Comparison of ENCODE assay signal across 8 mouse cellular contexts in genomic region chr10:96132161-96132560, GRCm38 (mm10). TPM values are rescaled to one million over a fixed set of nuclear protein-coding genes. Genes with fewer than 3 reads are reported as not detected.
A peak's percentile ranks its signal among the peaks of the same experiment; 100 is the strongest.
DNase-seq lines count a peak whose midpoint lies in the region; ATAC-seq and TF ChIP-seq lines count a peak whose summit lies in the region.
"Had no signal": no experiment of that assay in that cellular context is flagged by ENCODE, and none has a peak within 500 bp of the region (broad histone marks: within the 10 kb centered on the region; RNA-seq: fewer than 3 reads in every experiment).

No protein-coding gene starts in this region.

- WGBS in forebrain, embryonic 14.5 days = 34% methylated on average over 6 of the region's 6 CpGs
- 33% methylated on average over 6 of the region's 6 CpGs for WGBS in hindbrain, postnatal 0 days

- H3K27ac ChIP-seq in forebrain, embryonic 14.5 days (ENCODE audit: low read depth, low read length) = no peak overlapping the region
- H3K27ac ChIP-seq in hindbrain, postnatal 0 days = no peak overlapping the region
- H3K27ac ChIP-seq: liver, embryonic 13.5 days had no signal

- H3K4me1 ChIP-seq in forebrain, embryonic 14.5 days (ENCODE audit: control insufficient read depth, insufficient read depth, low read length) = no peaks in the 10 kb centered on the region
- no peaks in the 10 kb centered on the region for H3K4me1 ChIP-seq in hindbrain, postnatal 0 days (ENCODE audit: insufficient read depth, low read length)
- H3K4me1 ChIP-seq: liver, embryonic 13.5 days had no signal

- H3K4me2 ChIP-seq in forebrain, embryonic 14.5 days (ENCODE audit: low read length) = no peak overlapping the region
- no peak overlapping the region for H3K4me2 ChIP-seq in hindbrain, postnatal 0 days (ENCODE audit: low read depth, low read length)
- H3K4me2 ChIP-seq: liver, embryonic 13.5 days had no signal

- no peaks in the 10 kb centered on the region for H3K9me3 ChIP-seq in forebrain, embryonic 14.5 days (replicated peaks; ENCODE audit: control insufficient read depth, low read length)
- no peaks in the 10 kb centered on the region for H3K9me3 ChIP-seq in hindbrain, postnatal 0 days (ENCODE audit: low read length)
- H3K9me3 ChIP-seq: liver, embryonic 13.5 days had no signal

- DNase-seq in WW6 (ENCODE audit: low read depth, low spot score) = peak; percentile 20
- peak; percentile 86 for DNase-seq in forebrain, embryonic 14.5 days (ENCODE audit: low spot score)
- DNase-seq in hindbrain, postnatal 0 days (ENCODE audit: low spot score) = peak; percentile 89
- peak; percentile 39 to 67 for DNase-seq in layer of hippocampus, postnatal 25 days (ENCODE audit: extremely low spot score in 1 of 2, low spot score in 1 of 2)
- DNase-seq in right cerebral cortex, postnatal 25 days = peak; percentile 26
- DNase-seq: liver, embryonic 13.5 days had no signal

- TF ChIP-seq CTCF in hindbrain, postnatal 0 days (IDR thresholded peaks at IDR 0.05; ENCODE audit: low read depth) = peak; percentile 83

- H3K27me3 ChIP-seq in forebrain, embryonic 14.5 days (replicated peaks; ENCODE audit: control insufficient read depth, insufficient read depth, low read length) = no peaks in the 10 kb centered on the region
- no peaks in the 10 kb centered on the region for H3K27me3 ChIP-seq in hindbrain, postnatal 0 days (ENCODE audit: insufficient read depth, low read length)
- H3K27me3 ChIP-seq: liver, embryonic 13.5 days had no signal

- H3K9ac ChIP-seq in forebrain, embryonic 14.5 days (ENCODE audit: low read length) = no peak overlapping the region
- no peak overlapping the region for H3K9ac ChIP-seq in hindbrain, postnatal 0 days (replicated peaks; ENCODE audit: low read length)
- H3K9ac ChIP-seq: liver, embryonic 13.5 days had no signal

- H3K36me3 ChIP-seq in forebrain, embryonic 14.5 days (ENCODE audit: control insufficient read depth, insufficient read depth, low read length) = no peaks in the 10 kb centered on the region
- no peaks in the 10 kb centered on the region for H3K36me3 ChIP-seq in hindbrain, postnatal 0 days (ENCODE audit: insufficient read depth, low read length)
- H3K36me3 ChIP-seq: liver, embryonic 13.5 days had no signal

- ATAC-seq in cerebellum, adult (ENCODE audit: insufficient number of reproducible peaks, low FRiP score, low TSS enrichment) = peak; percentile 87
- peak; percentile 63; the same call in 1 of the 2 replicates for ATAC-seq in forebrain, embryonic 14.5 days
- ATAC-seq in hindbrain, postnatal 0 days = peak; percentile 81
- ATAC-seq in megakaryocyte, adult 5-6 weeks (ENCODE audit: poor library complexity, severe bottlenecking) = peak; percentile 92

- H3K4me3 ChIP-seq in forebrain, embryonic 14.5 days (ENCODE audit: low read depth, low read length) = no peak overlapping the region
- no peak overlapping the region for H3K4me3 ChIP-seq in hindbrain, postnatal 0 days (ENCODE audit: low read length)
- H3K4me3 ChIP-seq: liver, embryonic 13.5 days had no signal

RNA-seq across cellular contexts. Expression of gene Gm5426, which starts 4.2 kb away (rescaled TPM):
- polyA plus RNA-seq in forebrain, embryonic 14.5 days (2014; fragmentation: Nextera tagmentation; extraction: Ambion mirVana) = not detected in 2 replicates
- not detected in 2 replicates for total RNA-seq in hindbrain, postnatal 0 days (2014; rRNA removed)
- not detected in 2 replicates for polyA plus RNA-seq in hindbrain, postnatal 0 days (2015; fragmentation: Nextera tagmentation; extraction: Ambion mirVana)
- not detected for total RNA-seq in layer of hippocampus, postnatal 25 days (2021)
- total RNA-seq in megakaryocyte, adult 5-6 weeks (2015) = not detected in 2 replicates
- total RNA-seq in megakaryocyte, adult 5-6 weeks (2017) = not detected in 2 replicates
- polyA plus RNA-seq: liver, embryonic 13.5 days had no signal

Comparison
In these comparisons a context has a peak if more than half of its experiments do, and no peak if none do; other contexts are left out.
1. DNase-seq: peak in every context shown above with its lines; median percentile 89 in hindbrain, postnatal 0 days; 86 in forebrain, embryonic 14.5 days; 53 in layer of hippocampus, postnatal 25 days; 26 in right cerebral cortex, postnatal 25 days; 20 in WW6.